Mouse (Mus musculus) ES-E14 (cell line): ENCODE results near the gene Spsb4. TPM values are rescaled to one million over a fixed set of nuclear protein-coding genes. Genes with fewer than 3 reads are reported as not detected.

Experiments used
- DNase-seq: peaks from one replicate; pipeline ENCODE4 v3.0.0-alpha.2; 2013; ENCODE audit warnings: low read depth, low spot score
- H3K27ac ChIP-seq: 2 replicates; pipeline ENCODE4 v1.5.1; 2012; ENCODE audit warnings: low read depth, mild to moderate bottlenecking, low read length, moderate library complexity, mixed read lengths; ENCODE audit not compliant: poor library complexity, insufficient read depth, severe bottlenecking
- H3K36me3 ChIP-seq: 2 replicates; pipeline ENCODE4 v1.6.1; 2012; ENCODE audit warnings: mild to moderate bottlenecking, low read length, moderate library complexity, mixed read lengths; ENCODE audit not compliant: control insufficient read depth, poor library complexity, insufficient read depth, severe bottlenecking
- H3K4me1 ChIP-seq, 2 experiments: fragments of 150-350 bp in 1 of 2; sonication (generic) in 1 of 2; 2 replicates each; pipeline ENCODE4 v1.6.1; 2012; ENCODE audit warnings: low read length in 2 of 2, mild to moderate bottlenecking in 1 of 2, mixed read lengths in 1 of 2; ENCODE audit not compliant: control insufficient read depth in 2 of 2, insufficient read depth in 2 of 2, poor library complexity in 1 of 2
- H3K4me3 ChIP-seq, 2 experiments: fragments of 150-350 bp in 1 of 2; sonication (generic) in 1 of 2; 2 replicates each; pipeline ENCODE4 v1.5.1; 2012; ENCODE audit warnings: low read length in 2 of 2, low read depth in 1 of 2, mild to moderate bottlenecking in 1 of 2, mixed read lengths in 1 of 2; ENCODE audit not compliant: insufficient read depth in 1 of 2, poor library complexity in 1 of 2, severe bottlenecking in 1 of 2
- H3K9ac ChIP-seq: 2 replicates; pipeline ENCODE4 v1.6.1; 2012; ENCODE audit warnings: low read depth, mild to moderate bottlenecking, low read length, mixed read lengths; ENCODE audit not compliant: poor library complexity, insufficient read depth, severe bottlenecking
- H3K9me3 ChIP-seq: fragments of 150-350 bp; sonication (generic); 2 replicates; pipeline ENCODE4 v1.6.1; 2012; ENCODE audit warnings: low read depth, mild to moderate bottlenecking, low read length; ENCODE audit not compliant: control insufficient read depth, insufficient read depth
- CHD2 ChIP-seq: IDR thresholded peaks from 2 replicates; pipeline ENCODE4 v1.6.1; 2014; ENCODE audit warnings: mild to moderate bottlenecking, low read depth, low read length, inconsistent platforms
- HCFC1 ChIP-seq: IDR thresholded peaks from 2 replicates; pipeline ENCODE4 v1.6.1; 2012; ENCODE audit warnings: low read length, inconsistent platforms, borderline replicate concordance; ENCODE audit not compliant: insufficient read depth
- MAFK ChIP-seq: IDR thresholded peaks from 2 replicates; pipeline ENCODE4 v1.6.1; 2014; ENCODE audit warnings: mild to moderate bottlenecking, low read depth, low read length, inconsistent platforms; ENCODE audit not compliant: insufficient read depth
- ZC3H11A ChIP-seq: IDR thresholded peaks from 2 replicates; pipeline ENCODE4 v1.6.1; 2012; ENCODE audit warnings: low read depth, mild to moderate bottlenecking, inconsistent platforms, low read length, borderline replicate concordance
- ZNF384 ChIP-seq: IDR thresholded peaks from 2 replicates; pipeline ENCODE4 v1.6.1; 2012; ENCODE audit warnings: low read depth, low read length, inconsistent platforms
- in situ Hi-C, 2 experiments: fragments of 600-800 bp; cut with MboI; formaldehyde crosslinking; loops; one replicate each; pipeline ENCODE4 v1.15.1; 2025; ENCODE audit warnings: low sequenced_read_pairs in 2 of 2, inconsistent platforms in 1 of 2; ENCODE audit not compliant: unreplicated experiment in 2 of 2
- total RNA-seq: library from RNA; depleted of rRNA; stranded (reverse); fragments of 300-350 nt; gene quantifications from 2 replicates; pipeline ENCODE4 v1.2.3, GENCODE M21; 2012

Spsb4 gene
- total RNA-seq, 1 experiment, result 1.6 TPM

DNA sequence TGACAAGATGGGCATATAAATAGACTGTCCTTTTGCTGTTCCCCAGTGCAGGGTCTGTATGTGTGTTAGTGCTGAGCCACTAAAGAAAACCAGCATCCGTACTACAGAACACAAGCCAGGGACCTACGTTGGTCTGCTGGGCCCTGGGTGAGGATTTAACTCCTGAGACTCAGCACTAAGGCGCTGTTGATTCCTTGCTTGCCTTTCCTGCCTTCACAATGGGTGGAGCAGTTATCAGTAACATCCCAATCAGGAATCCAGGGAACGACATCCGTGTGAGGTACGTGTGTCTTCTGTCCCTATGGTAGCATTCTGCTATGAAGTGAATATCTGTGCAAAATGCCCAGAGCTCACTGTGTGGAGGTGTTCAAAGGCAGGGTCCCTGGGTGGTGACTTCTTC lies 8.2 kb downstream of the Spsb4 start:
- TF ChIP-seq CHD2 (no peak), ZNF384 (no peak), MAFK (no peak), HCFC1 (no peak), ZC3H11A (no peak)
- Histone ChIP-seq H3K9ac (no peak overlapping the region), H3K36me3 (no peaks in the 10 kb centered on the region), H3K4me1 (peaks cover 4 to 24% of the 10 kb centered on the region in 2 experiments; a peak in 3 of 4 replicates), H3K4me3 (no peak overlapping the region), H3K27ac (no peak overlapping the region), H3K9me3 (no peaks in the 10 kb centered on the region)
- in situ Hi-C loops, result no loop called here
- no peak for DNase-seq

DNA sequence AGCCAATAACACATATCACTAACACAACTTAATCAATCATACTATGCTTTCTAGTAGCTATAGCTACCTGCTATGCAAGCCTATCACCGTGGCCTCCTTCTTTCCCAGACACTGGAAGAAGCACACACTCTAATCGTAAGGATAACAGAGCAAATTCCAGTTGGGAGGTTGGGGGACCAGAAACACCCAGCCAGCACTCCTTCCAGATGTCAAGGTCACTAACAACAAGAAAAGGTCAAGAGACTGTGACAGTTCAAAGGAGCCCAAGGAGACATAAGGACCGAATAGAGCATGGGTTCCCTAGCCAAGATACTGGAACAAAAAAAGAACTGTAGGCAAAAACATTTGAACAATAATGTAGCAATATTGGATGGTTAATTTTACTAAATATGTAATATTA lies 13.9 kb downstream of the Spsb4 start:
- Histone ChIP-seq H3K9me3 (no peaks in the 10 kb centered on the region), H3K27ac (no peak overlapping the region), H3K4me3 (no peak overlapping the region), H3K4me1 (peaks cover 0 to 3% of the 10 kb centered on the region in 2 experiments; a peak in 1 of 4 replicates), H3K36me3 (no peaks in the 10 kb centered on the region), H3K9ac (no peak overlapping the region)
- in situ Hi-C loops, result no loop called here
- TF ChIP-seq CHD2, result no peak
- TF ChIP-seq ZNF384, result no peak
- no peak for TF ChIP-seq MAFK
- DNase-seq, result no peak

DNA sequence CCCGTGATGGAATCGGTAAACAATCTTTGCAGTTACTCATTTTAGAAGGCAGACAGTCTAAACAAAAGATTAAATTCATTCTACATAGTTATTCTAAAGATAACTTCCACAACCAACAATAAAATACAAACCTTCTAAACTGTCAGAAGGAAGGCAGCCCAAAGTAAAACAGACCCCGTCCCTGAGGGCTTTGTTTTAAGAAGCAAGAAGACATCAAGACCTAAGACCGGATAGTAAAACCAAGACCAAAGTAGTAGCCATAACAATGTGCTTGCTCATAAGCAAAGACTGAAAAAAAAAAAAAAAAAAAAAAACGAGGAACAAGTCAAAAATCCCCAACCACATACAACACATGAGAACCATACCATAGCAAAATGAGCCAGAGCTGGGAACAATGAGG lies 15.5 kb downstream of the Spsb4 start:
- in situ Hi-C loops, result no loop called here
- H3K36me3 ChIP-seq, result no peaks in the 10 kb centered on the region
- TF ChIP-seq HCFC1 (no peak), MAFK (no peak), ZC3H11A (no peak), ZNF384 (no peak), CHD2 (no peak)

DNA sequence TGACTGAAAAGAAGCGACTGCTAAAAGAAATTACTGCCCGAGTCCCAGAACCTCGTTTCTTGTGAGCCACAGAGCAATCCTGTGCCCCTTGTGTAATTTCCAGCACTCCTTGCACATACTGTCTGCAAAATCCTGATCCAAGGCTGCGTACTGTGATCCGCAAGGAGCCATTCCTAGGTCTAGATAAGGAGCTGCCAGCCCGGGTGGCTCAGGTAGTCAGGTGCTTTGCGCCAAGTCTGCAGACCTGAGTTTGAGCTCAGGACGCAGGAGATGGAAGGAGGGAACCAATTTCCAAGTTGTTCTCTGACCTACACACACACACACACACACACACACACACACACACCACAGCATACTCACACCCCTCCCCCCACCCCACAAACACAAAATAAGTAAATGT lies 16.0 kb downstream of the Spsb4 start:
- Histone ChIP-seq H3K4me1 (peaks cover 0 to 3% of the 10 kb centered on the region in 2 experiments; a peak in 1 of 4 replicates), H3K9ac (no peak overlapping the region), H3K36me3 (no peaks in the 10 kb centered on the region), H3K4me3 (no peak overlapping the region), H3K9me3 (no peaks in the 10 kb centered on the region), H3K27ac (no peak overlapping the region)
- TF ChIP-seq CHD2, result no peak
- no peak for TF ChIP-seq MAFK
- TF ChIP-seq ZC3H11A, result no peak
- TF ChIP-seq ZNF384, result no peak
- TF ChIP-seq HCFC1, result no peak
- DNase-seq, result no peak
- in situ Hi-C loops, result no loop called here

More for the DNA sequence above, 15.5 kb downstream of the Spsb4 start:
- no peak for DNase-seq
- no peaks in the 10 kb centered on the region for H3K9me3 ChIP-seq
- H3K4me1 ChIP-seq, result peaks cover 0 to 3% of the 10 kb centered on the region in 2 experiments; a peak in 1 of 4 replicates
- H3K4me3 ChIP-seq, result no peak overlapping the region
- H3K9ac ChIP-seq, result no peak overlapping the region
- no peak overlapping the region for H3K27ac ChIP-seq

DNA sequence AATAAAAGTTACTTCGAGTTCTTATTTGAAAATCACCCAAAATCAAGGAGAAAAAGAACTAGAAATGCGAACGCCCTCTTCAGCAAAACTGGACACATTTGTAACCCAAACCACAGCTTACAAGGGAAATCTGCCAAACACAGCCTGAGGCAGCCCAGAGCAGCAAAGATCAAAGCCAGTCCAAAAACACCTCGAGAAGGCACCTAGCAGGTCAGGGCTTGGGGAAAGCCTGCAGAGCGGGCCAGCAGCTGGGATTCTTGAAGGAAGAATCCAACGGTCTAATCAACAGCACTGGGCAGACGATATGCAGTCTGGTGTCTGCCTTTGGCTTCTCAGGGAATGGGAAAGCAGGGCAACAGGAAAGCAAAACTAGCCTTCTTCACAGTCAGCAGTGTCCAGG lies 16.6 kb downstream of the Spsb4 start:
- H3K36me3 ChIP-seq, result no peaks in the 10 kb centered on the region
- H3K27ac ChIP-seq, result no peak overlapping the region
- no peak overlapping the region for H3K4me3 ChIP-seq
- DNase-seq, result no peak
- in situ Hi-C loops, result no loop called here
- no peak overlapping the region for H3K9ac ChIP-seq
- peaks cover 0 to 2% of the 10 kb centered on the region in 2 experiments; a peak in 1 of 4 replicates for H3K4me1 ChIP-seq
- no peak for TF ChIP-seq CHD2
- no peak for TF ChIP-seq MAFK
- TF ChIP-seq HCFC1, result no peak
- H3K9me3 ChIP-seq, result no peaks in the 10 kb centered on the region
